ENCODE assay signal across 7 mouse cellular contexts in the genomic region with DNA sequence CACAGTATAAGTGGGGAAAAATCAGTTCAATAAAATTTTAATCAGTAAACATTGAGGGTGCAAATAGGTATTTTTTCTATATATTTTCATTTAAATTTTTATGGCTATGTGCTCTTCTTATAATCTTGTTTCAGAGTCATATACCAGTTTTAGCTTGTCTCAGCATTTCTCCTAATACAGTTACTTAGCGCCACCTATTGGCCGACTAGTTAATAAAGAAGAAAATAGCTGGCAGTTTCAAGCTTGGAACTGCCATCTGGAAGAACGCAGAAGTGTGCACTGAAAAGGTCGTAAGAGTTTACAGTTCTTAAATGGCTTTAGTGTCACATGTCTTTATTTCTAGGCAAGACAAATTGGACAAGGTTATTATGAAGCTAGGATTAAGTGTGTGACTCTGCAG.
A peak's percentile ranks its signal among the peaks of the same experiment; 100 is the strongest.
DNase-seq lines count a peak whose midpoint lies in the region.

No protein-coding gene starts in this region.

- peak; percentile 67 for DNase-seq in left cerebral cortex, adult 11 months (ENCODE audit: low spot score)
- no peak for DNase-seq in left cerebral cortex, postnatal 36 days (ENCODE audit: low spot score in 2 of 2)
- peak; percentile 83 for DNase-seq in MN1 (ENCODE audit: low spot score)
- peak; percentile 63 for DNase-seq in c-Kit-positive CD71-negative TER-119-negative erythroid progenitor cells, embryonic 14.5 days (ENCODE audit: low read depth)
- peak; percentile 55 for DNase-seq in heart, postnatal 4 days
- peak; percentile 64 for DNase-seq in lung, postnatal 10 days
- peak; percentile 59 for DNase-seq in telencephalon, adult 2 months (ENCODE audit: low read depth, low spot score)

- intact Hi-C loops in left cerebral cortex, postnatal 36 days (cut with DNase I) = loop anchor here (5.0 kb wide), 3 partner anchors 170 to 425 kb away; a partner anchor contains a TSS

Comparison
In these comparisons a context has a peak if more than half of its experiments do, and no peak if none do; other contexts are left out.
1. DNase-seq: peak in left cerebral cortex, adult 11 months (single experiment), MN1 (single experiment), c-Kit-positive CD71-negative TER-119-negative erythroid progenitor cells, embryonic 14.5 days (single experiment), heart, postnatal 4 days (single experiment), lung, postnatal 10 days (single experiment) and telencephalon, adult 2 months (single experiment); none in left cerebral cortex, postnatal 36 days (0 of 2).